Mouse (Mus musculus) neural tube, embryonic 13.5 days (tissue): ENCODE measurements around the gene Samsn1. TPM values are rescaled to one million over a fixed set of nuclear protein-coding genes. Genes with fewer than 3 reads are reported as not detected.

ENCODE experiments used
- ATAC-seq: fragments of 200-750 bp; cut with Nextera tagmentation; 2 replicates; pipeline ENCODE4 v1.8.0; 2017; ENCODE audit warnings: low read depth, mild to moderate bottlenecking, moderate TSS enrichment, moderate library complexity
- H3K27ac ChIP-seq: fragments of 300-500 bp; sonication (generic); replicated peaks from 2 replicates; pipeline ENCODE4 v1.5.1; 2015; ENCODE audit warnings: moderate library complexity, mild to moderate bottlenecking, inconsistent platforms
- H3K27me3 ChIP-seq: fragments of 300-500 bp; sonication (generic); 2 replicates; pipeline ENCODE4 v1.6.1; 2015; ENCODE audit warnings: mild to moderate bottlenecking, inconsistent platforms
- H3K36me3 ChIP-seq: fragments of 300-500 bp; sonication (generic); 2 replicates; pipeline ENCODE4 v1.6.1; 2015; ENCODE audit warnings: mild to moderate bottlenecking, inconsistent platforms
- H3K4me1 ChIP-seq: fragments of 300-500 bp; sonication (generic); replicated peaks from 2 replicates; pipeline ENCODE4 v1.6.1; 2015; ENCODE audit warnings: inconsistent platforms
- H3K4me2 ChIP-seq: fragments of 300-500 bp; sonication (generic); 2 replicates; pipeline ENCODE4 v1.6.1; 2015; ENCODE audit warnings: inconsistent platforms, mild to moderate bottlenecking, moderate library complexity
- H3K4me3 ChIP-seq: fragments of 300-500 bp; sonication (generic); 2 replicates; pipeline ENCODE4 v1.5.1; 2015; ENCODE audit warnings: mild to moderate bottlenecking, inconsistent platforms
- H3K9ac ChIP-seq: fragments of 300-500 bp; sonication (generic); 2 replicates; pipeline ENCODE4 v1.6.1; 2015; ENCODE audit warnings: moderate library complexity, mild to moderate bottlenecking, inconsistent platforms
- H3K9me3 ChIP-seq: fragments of 300-500 bp; sonication (generic); 2 replicates; pipeline ENCODE4 v1.6.1; 2016; ENCODE audit warnings: inconsistent platforms
- whole genome bisulfite sequencing: fragments of 180-500 bp; shearing (Covaris S2); methylation state at CpG from one replicate; pipeline ENCODE4 v1.1.7; 2015; 5-methylcytosine and 5-hydroxymethylcytosine counted together
- polyA plus RNA-seq: library from polyadenylated mRNA; unstranded; fragments of >200 nt; fragmentation: Nextera tagmentation; extraction: Ambion mirVana; gene quantifications from 2 replicates; pipeline ENCODE4 v1.2.1, GENCODE M21; 2015

Samsn1 gene
- polyA plus RNA-seq, 1 experiment from 2014 or later: 1.4 TPM

GRCm38 (mm10) chr16:76000127-76000526 lies 22.0 kb downstream of the Samsn1 start:
- ATAC-seq: no peak
- H3K9ac ChIP-seq: no peak overlapping the region
- no peak overlapping the region for H3K27ac ChIP-seq
- no peak overlapping the region for H3K4me3 ChIP-seq
- H3K4me2 ChIP-seq: no peak overlapping the region
- no peaks in the 10 kb centered on the region for H3K36me3 ChIP-seq
- H3K9me3 ChIP-seq: no peaks in the 10 kb centered on the region
- H3K27me3 ChIP-seq: no peaks in the 10 kb centered on the region
- 84% methylated on average over 9 of the region's 9 CpGs for WGBS
- peaks cover 5% of the 10 kb centered on the region; the same call in 1 of the 2 replicates for H3K4me1 ChIP-seq

- Histone ChIP-seq H3K27me3 (no peaks in the 10 kb centered on the region), H3K9ac (no peak overlapping the region), H3K4me2 (no peak overlapping the region), H3K36me3 (no peaks in the 10 kb centered on the region), H3K4me3 (no peak overlapping the region), H3K4me1 (no peaks in the 10 kb centered on the region), H3K27ac (no peak overlapping the region), H3K9me3 (no peaks in the 10 kb centered on the region)
- 54% methylated on average over 1 of the region's 1 CpGs for WGBS
- no peak for ATAC-seq
Observed at GRCm38 (mm10) chr16:75990173-75990572, 31.9 kb downstream of the Samsn1 start.

GRCm38 (mm10) chr16:75983831-75984230 lies 38.2 kb downstream of the Samsn1 start:
- H3K27me3 ChIP-seq: no peaks in the 10 kb centered on the region
- H3K9me3 ChIP-seq: peaks cover 10% of the 10 kb centered on the region; the same call in 1 of the 2 replicates
- no peak overlapping the region for H3K9ac ChIP-seq
- H3K36me3 ChIP-seq: no peaks in the 10 kb centered on the region
- H3K27ac ChIP-seq: no peak overlapping the region
- no peak overlapping the region for H3K4me2 ChIP-seq
- no peak overlapping the region for H3K4me3 ChIP-seq
- no peaks in the 10 kb centered on the region for H3K4me1 ChIP-seq
- WGBS: 88% methylated on average over 1 of the region's 1 CpGs
- no peak for ATAC-seq

GRCm38 (mm10) chr16:75979381-75979780 lies 42.7 kb downstream of the Samsn1 start:
- Histone ChIP-seq H3K9me3 (peaks cover 2% of the 10 kb centered on the region; the same call in 1 of the 2 replicates), H3K9ac (no peak overlapping the region), H3K36me3 (no peaks in the 10 kb centered on the region), H3K4me3 (no peak overlapping the region), H3K4me2 (no peak overlapping the region), H3K4me1 (no peaks in the 10 kb centered on the region), H3K27me3 (no peaks in the 10 kb centered on the region), H3K27ac (no peak overlapping the region)
- no peak for ATAC-seq

- ATAC-seq: no peak
- Histone ChIP-seq H3K4me3 (no peak overlapping the region), H3K36me3 (no peaks in the 10 kb centered on the region), H3K9ac (no peak overlapping the region), H3K4me2 (no peak overlapping the region), H3K4me1 (no peaks in the 10 kb centered on the region), H3K9me3 (no peaks in the 10 kb centered on the region), H3K27ac (no peak overlapping the region), H3K27me3 (no peaks in the 10 kb centered on the region)
- WGBS: 87% methylated on average over 5 of the region's 5 CpGs
Observed at GRCm38 (mm10) chr16:75977798-75978197, 44.3 kb downstream of the Samsn1 start.

GRCm38 (mm10) chr16:75975682-75976332 lies 46.3 kb downstream of the Samsn1 start:
- WGBS: 48% methylated on average over 11 of the region's 11 CpGs
- no peak overlapping the region for H3K27ac ChIP-seq
- H3K27me3 ChIP-seq: no peaks in the 10 kb centered on the region
- no peak overlapping the region for H3K9ac ChIP-seq
- H3K9me3 ChIP-seq: no peaks in the 10 kb centered on the region
- no peaks in the 10 kb centered on the region for H3K36me3 ChIP-seq
- peak; percentile 75; the same call in 1 of the 2 replicates for ATAC-seq
- no peak overlapping the region for H3K4me3 ChIP-seq
- H3K4me1 ChIP-seq: no peaks in the 10 kb centered on the region
- H3K4me2 ChIP-seq: no peak overlapping the region

- no peak overlapping the region for H3K4me3 ChIP-seq
- ATAC-seq: no peak
- no peaks in the 10 kb centered on the region for H3K27me3 ChIP-seq
- no peak overlapping the region for H3K27ac ChIP-seq
- no peaks in the 10 kb centered on the region for H3K9me3 ChIP-seq
- no peak overlapping the region for H3K9ac ChIP-seq
- H3K4me1 ChIP-seq: 0 out of 2 replicates have a peak, but pooled peaks cover 6% of the 10 kb centered on the region
- 60% methylated on average over 6 of the region's 6 CpGs for WGBS
- no peak overlapping the region for H3K4me2 ChIP-seq
- H3K36me3 ChIP-seq: no peaks in the 10 kb centered on the region
Observed at GRCm38 (mm10) chr16:75970266-75970998, 51.6 kb downstream of the Samsn1 start.

- Histone ChIP-seq H3K9me3 (no peaks in the 10 kb centered on the region), H3K4me3 (no peak overlapping the region), H3K9ac (no peak overlapping the region), H3K27ac (no peak overlapping the region), H3K4me2 (no peak overlapping the region), H3K4me1 (no peaks in the 10 kb centered on the region), H3K27me3 (no peaks in the 10 kb centered on the region), H3K36me3 (no peaks in the 10 kb centered on the region)
- WGBS: 68% methylated on average over 8 of the region's 8 CpGs
- no peak for ATAC-seq
Observed at GRCm38 (mm10) chr16:75962021-75962420, 60.1 kb downstream of the Samsn1 start.

- Histone ChIP-seq H3K9ac (no peak overlapping the region), H3K9me3 (no peaks in the 10 kb centered on the region), H3K27me3 (no peaks in the 10 kb centered on the region), H3K4me1 (no peaks in the 10 kb centered on the region), H3K27ac (no peak overlapping the region), H3K4me3 (no peak overlapping the region), H3K36me3 (no peaks in the 10 kb centered on the region), H3K4me2 (no peak overlapping the region)
- ATAC-seq: no peak
- WGBS: 49% methylated on average over 5 of the region's 5 CpGs
Observed at GRCm38 (mm10) chr16:75961487-75961886, 60.6 kb downstream of the Samsn1 start.

- Histone ChIP-seq H3K9ac (no peak overlapping the region), H3K36me3 (no peaks in the 10 kb centered on the region), H3K27me3 (no peaks in the 10 kb centered on the region), H3K4me2 (no peak overlapping the region), H3K4me1 (no peaks in the 10 kb centered on the region), H3K27ac (no peak overlapping the region), H3K4me3 (no peak overlapping the region), H3K9me3 (no peaks in the 10 kb centered on the region)
- no peak for ATAC-seq
- 78% methylated on average over 7 of the region's 7 CpGs for WGBS
Observed at GRCm38 (mm10) chr16:75961036-75961435, 61.0 kb downstream of the Samsn1 start.

- H3K36me3 ChIP-seq: no peaks in the 10 kb centered on the region
- no peak for ATAC-seq
- no peak overlapping the region for H3K4me3 ChIP-seq
- H3K9ac ChIP-seq: no peak overlapping the region
- no peak overlapping the region for H3K27ac ChIP-seq
- H3K4me2 ChIP-seq: no peak overlapping the region
- no peaks in the 10 kb centered on the region for H3K9me3 ChIP-seq
- H3K27me3 ChIP-seq: no peaks in the 10 kb centered on the region
- peaks cover 11% of the 10 kb centered on the region for H3K4me1 ChIP-seq
Observed at GRCm38 (mm10) chr16:75933357-75933756, 88.7 kb downstream of the Samsn1 start.

- H3K4me3 ChIP-seq: no peak overlapping the region
- H3K9ac ChIP-seq: no peak overlapping the region
- no peak overlapping the region for H3K4me2 ChIP-seq
- H3K9me3 ChIP-seq: no peaks in the 10 kb centered on the region
- 48% methylated on average over 4 of the region's 4 CpGs for WGBS
- no peaks in the 10 kb centered on the region for H3K36me3 ChIP-seq
- peak overlapping the region; percentile 56; the same call in 1 of the 2 replicates for H3K27ac ChIP-seq
- H3K27me3 ChIP-seq: no peaks in the 10 kb centered on the region
- ATAC-seq: no peak
- H3K4me1 ChIP-seq: peaks cover 11% of the 10 kb centered on the region
Observed at GRCm38 (mm10) chr16:75930222-75930553, 91.9 kb downstream of the Samsn1 start.
